Mouse (Mus musculus) megakaryocyte, embryonic 14.5 days (primary cell): ENCODE data around the gene Olfr453. TPM values are rescaled to one million over a fixed set of nuclear protein-coding genes. Genes with fewer than 3 reads are reported as not detected.

Experiments used
- H3K27me3 ChIP-seq: replicated peaks from 2 replicates; pipeline ENCODE3; 2012; ENCODE audit warnings: inconsistent platforms
- H3K36me3 ChIP-seq: replicated peaks from 2 replicates; pipeline ENCODE3; 2012; ENCODE audit warnings: low read length, inconsistent platforms, mixed read lengths
- H3K4me1 ChIP-seq: 2 replicates; pipeline ENCODE4 v1.6.1; 2012; ENCODE audit warnings: inconsistent platforms
- H3K4me3 ChIP-seq: replicated peaks from 2 replicates; pipeline ENCODE3; 2012; ENCODE audit warnings: moderate library complexity, mild to moderate bottlenecking, inconsistent platforms
- H3K9me3 ChIP-seq: 2 replicates; pipeline ENCODE4 v1.6.1; 2012; ENCODE audit warnings: inconsistent platforms
- FLI1 ChIP-seq: IDR thresholded peaks from 2 replicates; pipeline ENCODE4 v1.6.1; 2012; ENCODE audit warnings: low read length, inconsistent platforms, mixed read lengths
- GATA1 ChIP-seq: IDR thresholded peaks from 3 replicates; pipeline ENCODE4 v1.6.1; 2012; ENCODE audit warnings: mixed read lengths, low read length, inconsistent platforms, borderline replicate concordance
- polyA plus RNA-seq: library from polyadenylated mRNA; stranded (reverse); fragments of >175 nt; gene quantifications from 2 replicates; pipeline ENCODE4 v1.2.3, GENCODE M21; 2012; ENCODE audit warnings: low replicate concordance; ENCODE audit not compliant: insufficient read depth

The Olfr453 gene
- polyA plus RNA-seq, 1 experiment: not detected

DNA sequence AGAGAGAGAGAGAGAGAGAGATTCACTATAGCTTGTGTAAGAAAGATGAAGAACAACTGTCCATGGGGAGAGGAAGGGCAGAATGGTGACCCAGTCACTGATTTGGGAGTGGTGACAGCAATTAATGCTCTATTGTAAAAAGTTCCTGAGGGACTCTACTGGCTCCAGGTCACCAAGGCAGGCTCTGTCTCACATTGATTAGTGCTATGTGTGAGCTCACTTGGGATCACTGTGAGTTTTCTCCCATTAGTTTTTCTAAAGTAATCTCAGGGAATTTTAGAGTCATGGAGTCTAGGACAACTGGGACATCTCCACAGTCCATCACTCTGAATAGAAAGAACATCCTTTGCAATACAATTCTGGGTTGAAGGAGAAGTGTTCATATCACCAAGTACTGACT lies 45.6 kb downstream of the Olfr453 start, which contains the start of gene Olfr452:
Olfr452 (plus strand) TSS at position 301 of the 400 bp plus-strand sequence.
- no peaks in the 10 kb centered on the region for H3K27me3 ChIP-seq
- H3K9me3 ChIP-seq: peaks cover 13% of the 10 kb centered on the region
- H3K4me3 ChIP-seq: no peak within 1 kb of the TSS
- no peaks in the 10 kb centered on the region for H3K36me3 ChIP-seq
- no peaks in the 10 kb centered on the region for H3K4me1 ChIP-seq
- TF ChIP-seq FLI1 (no peak), GATA1 (no peak)

DNA sequence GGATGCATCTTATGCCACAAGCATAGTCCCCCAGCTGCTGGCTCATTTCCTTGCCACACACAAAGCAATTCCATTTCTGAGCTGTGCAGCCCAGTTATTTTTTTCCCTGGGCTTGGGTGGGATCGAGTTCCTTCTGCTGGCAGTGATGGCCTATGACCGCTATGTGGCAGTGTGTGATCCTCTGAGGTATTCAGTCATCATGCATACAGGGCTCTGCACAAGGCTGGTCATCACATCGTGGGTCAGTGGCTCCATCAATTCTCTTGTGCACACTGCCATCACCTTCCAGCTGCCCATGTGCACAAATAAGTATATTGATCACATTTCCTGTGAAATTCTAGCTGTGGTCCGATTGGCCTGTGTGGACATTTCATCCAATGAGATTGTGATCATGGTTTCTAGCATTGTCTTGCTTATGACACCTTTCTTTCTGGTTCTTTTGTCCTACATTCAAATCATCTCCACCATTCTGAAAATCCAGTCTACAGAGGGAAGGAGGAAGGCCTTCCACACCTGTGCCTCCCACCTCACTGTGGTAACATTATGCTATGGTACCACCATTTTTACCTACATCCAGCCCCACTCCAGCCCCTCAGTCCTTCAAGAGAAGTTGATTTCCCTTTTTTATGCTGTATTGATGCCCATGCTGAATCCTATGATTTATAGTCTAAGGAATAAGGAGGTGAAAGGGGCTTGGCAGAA lies 51.2 kb downstream of the Olfr453 start:
- H3K4me1 ChIP-seq: no peaks in the 10 kb centered on the region
- no peaks in the 10 kb centered on the region for H3K27me3 ChIP-seq
- TF ChIP-seq FLI1: no peak
- no peak overlapping the region for H3K4me3 ChIP-seq
- H3K36me3 ChIP-seq: no peaks in the 10 kb centered on the region
- peaks cover 3% of the 10 kb centered on the region; the same call in 1 of the 2 replicates for H3K9me3 ChIP-seq

- Histone ChIP-seq H3K4me3 (no peak overlapping the region), H3K27me3 (no peaks in the 10 kb centered on the region), H3K9me3 (peaks cover 4% of the 10 kb centered on the region; the same call in 1 of the 2 replicates), H3K36me3 (no peaks in the 10 kb centered on the region), H3K4me1 (no peaks in the 10 kb centered on the region)
- no peak for TF ChIP-seq FLI1
Observed at GRCm38 (mm10) chr6:42790949-42791556, 51.9 kb downstream of the Olfr453 start.

- Histone ChIP-seq H3K36me3 (no peaks in the 10 kb centered on the region), H3K4me1 (no peaks in the 10 kb centered on the region), H3K4me3 (no peak overlapping the region), H3K9me3 (peaks cover 8% of the 10 kb centered on the region; the same call in 1 of the 2 replicates), H3K27me3 (no peaks in the 10 kb centered on the region)
- TF ChIP-seq FLI1 (no peak), GATA1 (no peak)
Observed at GRCm38 (mm10) chr6:42794982-42795381, 55.8 kb downstream of the Olfr453 start.

Other genes starting within 250 kb of the Olfr453 start
- gene Olfr455, start 191.8 kb upstream of the Olfr453 start, polyA plus RNA-seq: not detected in 2 replicates
- gene Tcaf3, start 141.7 kb upstream of the Olfr453 start, polyA plus RNA-seq: not detected in 2 replicates
- not detected in 2 replicates for gene Tcaf2, start 94.1 kb upstream of the Olfr453 start, polyA plus RNA-seq
- gene Tcaf1, start 29.3 kb upstream of the Olfr453 start, polyA plus RNA-seq: not detected in 2 replicates
- gene Olfr38, start 17.0 kb downstream of the Olfr453 start, polyA plus RNA-seq: not detected in 2 replicates
- not detected in 2 replicates for gene Olfr452, start 45.7 kb downstream of the Olfr453 start, polyA plus RNA-seq
- not detected in 2 replicates for gene Olfr450, start 72.6 kb downstream of the Olfr453 start, polyA plus RNA-seq
- not detected in 2 replicates for gene Olfr449, start 95.0 kb downstream of the Olfr453 start, polyA plus RNA-seq
- gene Olfr448, start 151.1 kb downstream of the Olfr453 start, polyA plus RNA-seq: 1.00 TPM in 1 of 2 replicates, not detected in the other
- gene Olfr447, start 169.5 kb downstream of the Olfr453 start, polyA plus RNA-seq: not detected in 2 replicates
- not detected in 2 replicates for gene Olfr446, start 182.0 kb downstream of the Olfr453 start, polyA plus RNA-seq
- gene Olfr444, start 209.7 kb downstream of the Olfr453 start, polyA plus RNA-seq: not detected in 2 replicates